Mouse (Mus musculus): ENCODE measurements around the gene Ttc37. TPM values are rescaled to one million over a fixed set of nuclear protein-coding genes. Genes with fewer than 3 reads are reported as not detected.

The Ttc37 gene
- total and polyA plus RNA-seq, 3 experiments: 16.8 to 116 (median 20.3) TPM

- no peaks in the 10 kb centered on the region for H3K79me2 ChIP-seq (ENCODE audit: control insufficient read depth, insufficient read depth, low read length, poor library complexity)
- H3K9me3 ChIP-seq (replicated peaks; ENCODE audit: insufficient read depth, low read length): no peaks in the 10 kb centered on the region
- H3K4me3 ChIP-seq (ENCODE audit: control insufficient read depth in 1 of 2, insufficient read depth in 1 of 2, low read depth in 2 of 2, low read length in 2 of 2): no peak overlapping the region
- no peak overlapping the region for H3K9ac ChIP-seq (ENCODE audit: control insufficient read depth, low read depth, low read length, poor library complexity, severe bottlenecking)
- no peak for TF ChIP-seq KAT2A (conservative IDR thresholded peaks at IDR 0.05; ENCODE audit: low read depth, low read length)
- TF ChIP-seq CTCF (IDR thresholded peaks at IDR 0.05 in 2 of 3, conservative IDR thresholded peaks at IDR 0.05 in 1 of 3; ENCODE audit: control insufficient read depth in 1 of 3, insufficient read depth in 1 of 3, low read depth in 2 of 3, low read length in 3 of 3, poor library complexity in 1 of 3, severe bottlenecking in 1 of 3): no peak
- no peak for TF ChIP-seq UBTF (IDR thresholded peaks at IDR 0.05; ENCODE audit: borderline replicate concordance, insufficient read depth, low read depth, low read length)
- no peak for DNase-seq (ENCODE audit: low read depth, low spot score)
- no peak overlapping the region for H3K27ac ChIP-seq (ENCODE audit: control insufficient read depth, low read depth, low read length)
- no peaks in the 10 kb centered on the region for H3K27me3 ChIP-seq (ENCODE audit: control insufficient read depth in 1 of 2, insufficient read depth in 2 of 2, low read length in 2 of 2)
- H3K4me1 ChIP-seq (ENCODE audit: control insufficient read depth in 1 of 2, insufficient read depth in 2 of 2, low read length in 2 of 2): peaks cover 2 to 7% of the 10 kb centered on the region in 2 experiments; a peak in 3 of 4 replicates
- H3K36me3 ChIP-seq (ENCODE audit: control insufficient read depth in 1 of 2, insufficient read depth in 2 of 2, low read length in 2 of 2): peaks cover 8 to 16% of the 10 kb centered on the region in 2 experiments
Observed at GRCm38 (mm10) chr13:76160587-76160986, 62.1 kb downstream of the Ttc37 start.

GRCm38 (mm10) chr13:76174297-76174696, 75.8 kb downstream of the Ttc37 start:
- no peak overlapping the region for H3K27ac ChIP-seq (ENCODE audit: control insufficient read depth, low read depth, low read length)
- no peaks in the 10 kb centered on the region for H3K79me2 ChIP-seq (ENCODE audit: control insufficient read depth, insufficient read depth, low read length, poor library complexity)
- no peaks in the 10 kb centered on the region for H3K27me3 ChIP-seq (ENCODE audit: control insufficient read depth in 1 of 2, insufficient read depth in 2 of 2, low read length in 2 of 2)
- H3K4me3 ChIP-seq (ENCODE audit: control insufficient read depth in 1 of 2, insufficient read depth in 1 of 2, low read depth in 2 of 2, low read length in 2 of 2): no peak overlapping the region
- DNase-seq (ENCODE audit: low read depth, low spot score): no peak
- TF ChIP-seq BHLHE40 (IDR thresholded peaks at IDR 0.05; ENCODE audit: borderline replicate concordance, low read depth, low read length) (no peak), MAFK (IDR thresholded peaks at IDR 0.05; ENCODE audit: borderline replicate concordance, low read depth, low read length) (peak; percentile 74)
- H3K36me3 ChIP-seq (ENCODE audit: control insufficient read depth in 1 of 2, insufficient read depth in 2 of 2, low read length in 2 of 2): peaks cover 0 to 6% of the 10 kb centered on the region in 2 experiments; a peak in 2 of 4 replicates
- no peak overlapping the region for H3K9ac ChIP-seq (ENCODE audit: control insufficient read depth, low read depth, low read length, poor library complexity, severe bottlenecking)
- no peaks in the 10 kb centered on the region for H3K4me1 ChIP-seq (ENCODE audit: control insufficient read depth in 1 of 2, insufficient read depth in 2 of 2, low read length in 2 of 2)
- no peaks in the 10 kb centered on the region for H3K9me3 ChIP-seq (replicated peaks; ENCODE audit: insufficient read depth, low read length)

- Histone ChIP-seq H3K79me2 (ENCODE audit: control insufficient read depth, insufficient read depth, low read length, poor library complexity) (no peaks in the 10 kb centered on the region), H3K4me3 (ENCODE audit: control insufficient read depth in 1 of 2, insufficient read depth in 1 of 2, low read depth in 2 of 2, low read length in 2 of 2) (no peak overlapping the region), H3K27me3 (ENCODE audit: control insufficient read depth in 1 of 2, insufficient read depth in 2 of 2, low read length in 2 of 2) (no peaks in the 10 kb centered on the region), H3K9me3 (replicated peaks; ENCODE audit: insufficient read depth, low read length) (no peaks in the 10 kb centered on the region), H3K9ac (ENCODE audit: control insufficient read depth, low read depth, low read length, poor library complexity, severe bottlenecking) (no peak overlapping the region), H3K36me3 (ENCODE audit: control insufficient read depth in 1 of 2, insufficient read depth in 2 of 2, low read length in 2 of 2) (peaks cover 2 to 8% of the 10 kb centered on the region in 2 experiments), H3K4me1 (ENCODE audit: control insufficient read depth in 1 of 2, insufficient read depth in 2 of 2, low read length in 2 of 2) (no peaks in the 10 kb centered on the region), H3K27ac (ENCODE audit: control insufficient read depth, low read depth, low read length) (no peak overlapping the region)
- DNase-seq (ENCODE audit: low read depth, low spot score): no peak
- no peak for TF ChIP-seq MEF2A (IDR thresholded peaks at IDR 0.05; ENCODE audit: extremely low read depth, insufficient replicate concordance, low read depth, low read length, poor library complexity, severe bottlenecking)
- no peak for TF ChIP-seq GABPA (IDR thresholded peaks at IDR 0.05; ENCODE audit: low read depth, low read length)
- TF ChIP-seq ELF1 (IDR thresholded peaks at IDR 0.05; ENCODE audit: low read depth, low read length): no peak
- no peak for TF ChIP-seq SMC3 (IDR thresholded peaks at IDR 0.05; ENCODE audit: low read depth, low read length)
- no peak for TF ChIP-seq E2F4 (IDR thresholded peaks at IDR 0.05; ENCODE audit: borderline replicate concordance, low read depth, low read length)
- no peak for TF ChIP-seq ZMIZ1 (IDR thresholded peaks at IDR 0.05; ENCODE audit: low read depth, low read length)
- no peak for TF ChIP-seq MAZ (IDR thresholded peaks at IDR 0.05; ENCODE audit: low read depth, low read length)
- no peak for TF ChIP-seq KAT2A (conservative IDR thresholded peaks at IDR 0.05; ENCODE audit: low read depth, low read length)
- no peak for TF ChIP-seq MYC (IDR thresholded peaks at IDR 0.05; ENCODE audit: low read depth, low read length)
- no peak for TF ChIP-seq GATA1 (IDR thresholded peaks at IDR 0.05; ENCODE audit: low read depth, low read length)
- TF ChIP-seq POLR2A (IDR thresholded peaks at IDR 0.05; ENCODE audit: control insufficient read depth in 1 of 2, insufficient read depth in 1 of 2, low read depth in 1 of 2, low read length in 2 of 2, poor library complexity in 1 of 2): no peak
- no peak for TF ChIP-seq RCOR1 (IDR thresholded peaks at IDR 0.05; ENCODE audit: low read depth, low read length)
- TF ChIP-seq NELFE (IDR thresholded peaks at IDR 0.05; ENCODE audit: low read depth, low read length): no peak
- no peak for TF ChIP-seq USF2 (IDR thresholded peaks at IDR 0.05; ENCODE audit: borderline replicate concordance in 1 of 2, insufficient read depth in 1 of 2, low read depth in 1 of 2, low read length in 2 of 2)
- TF ChIP-seq NRF1 (IDR thresholded peaks at IDR 0.05; ENCODE audit: insufficient read depth, low read depth, low read length, poor library complexity, severe bottlenecking): no peak
- TF ChIP-seq ETS1 (IDR thresholded peaks at IDR 0.05; ENCODE audit: low read depth, low read length): no peak
Observed at GRCm38 (mm10) chr13:76178700-76179099, 80.2 kb downstream of the Ttc37 start.

Data from MEL (cell line).